In the genomic region with DNA sequence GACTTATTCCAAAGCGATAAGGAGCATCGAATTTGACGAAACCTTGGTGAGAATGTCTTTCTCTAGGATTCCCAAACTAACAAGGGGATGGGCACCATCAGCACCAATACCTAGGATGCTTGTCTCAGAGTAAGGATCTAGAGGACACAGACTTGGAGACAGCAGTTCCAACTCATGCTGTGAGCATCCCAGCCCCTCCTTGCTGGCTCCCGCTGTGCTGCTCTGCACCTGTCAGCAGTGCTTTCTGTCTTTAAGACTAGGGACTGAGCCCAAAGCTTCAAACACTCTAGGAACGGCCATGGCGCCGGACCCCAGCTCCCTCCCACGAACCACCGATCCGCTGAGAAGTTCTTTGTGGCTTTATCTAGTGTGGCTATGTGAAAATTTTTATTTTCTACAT, we compare ENCODE assay signal across 7 mouse cellular contexts.
"Had no signal": no experiment of that assay in that cellular context is flagged by ENCODE, and none has a peak within 500 bp of the region (broad histone marks: within the 10 kb centered on the region; RNA-seq: fewer than 3 reads in every experiment).

No protein-coding gene starts in this region.

- DNase-seq: kidney, postnatal 25 days; lung, embryonic 14.5 days; lung, postnatal 10 days; lung, postnatal 4 days; midbrain, embryonic 14.5 days; thymus, postnatal 4 days had no signal

- ATAC-seq: liver, embryonic 12.5 days had no signal
